17 mouse cellular contexts compared by ENCODE assay signal in the genomic region with DNA sequence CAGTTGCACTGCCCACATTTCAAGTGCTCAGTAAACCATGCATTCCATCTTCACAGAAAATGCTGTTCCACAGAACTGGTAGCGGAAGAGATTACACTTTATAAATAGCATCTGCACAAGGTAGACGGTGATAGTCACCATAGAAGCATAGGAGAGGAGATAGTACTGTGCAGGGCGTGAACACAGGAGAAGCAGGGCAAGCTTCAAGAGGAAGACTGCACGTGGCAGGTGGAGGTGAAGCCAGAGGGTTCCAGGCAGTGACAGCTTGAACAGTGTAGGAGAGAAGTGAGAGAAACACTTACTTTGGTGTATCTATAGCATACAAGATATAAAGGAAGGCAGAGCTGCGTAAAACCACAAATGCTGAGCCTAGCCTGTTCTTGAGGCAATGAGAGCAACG. TPM values are rescaled to one million over a fixed set of nuclear protein-coding genes. Genes with fewer than 3 reads are reported as not detected.
DNase-seq lines count a peak whose midpoint lies in the region; ATAC-seq lines count a peak whose summit lies in the region.
"Had no signal": no experiment of that assay in that cellular context is flagged by ENCODE, and none has a peak within 500 bp of the region (broad histone marks: within the 10 kb centered on the region; RNA-seq: fewer than 3 reads in every experiment).

No protein-coding gene starts in this region.

- H3K9ac ChIP-seq in heart, embryonic 15.5 days, result no peak overlapping the region
- H3K9ac ChIP-seq in liver, embryonic 12.5 days, result no peak overlapping the region
- no peak overlapping the region for H3K9ac ChIP-seq in liver, embryonic 11.5 days (ENCODE audit: low read depth, low read length)
- H3K9ac ChIP-seq: forebrain, embryonic 13.5 days; hindbrain, embryonic 12.5 days; intestine, embryonic 15.5 days had no signal

- no peak overlapping the region; the same call in 1 of the 2 replicates for H3K4me2 ChIP-seq in heart, embryonic 15.5 days
- H3K4me2 ChIP-seq in liver, embryonic 12.5 days, result peak overlapping the region; percentile 21
- H3K4me2 ChIP-seq in liver, embryonic 11.5 days, result no peak overlapping the region
- H3K4me2 ChIP-seq: forebrain, embryonic 13.5 days; hindbrain, embryonic 12.5 days; intestine, embryonic 15.5 days had no signal

- intact Hi-C loops in heart, postnatal 25 days (cut with DNase I), result loop anchor here (5.0 kb wide), 1 partner anchor 42 kb away; no protein-coding TSS in a partner anchor

- no peak for DNase-seq in heart, postnatal 25 days (ENCODE audit: low spot score)
- no peak for DNase-seq in liver, embryonic 11.5 days (ENCODE audit: low spot score)
- DNase-seq in c-Kit-positive CD71-positive TER-119-positive erythroid progenitor cells, embryonic 14.5 days (ENCODE audit: low spot score), result peak; percentile 29
- DNase-seq in naive thymus-derived CD4-positive, alpha-beta T cell, adult 2 months (ENCODE audit: low read depth), result peak; percentile 27
- DNase-seq in neural tube, embryonic 10.5 days (ENCODE audit: extremely low spot score, low spot score), result no peak
- DNase-seq in layer of hippocampus, postnatal 25 days (ENCODE audit: extremely low spot score in 1 of 2, low spot score in 1 of 2), result no peak
- DNase-seq: cerebellum, adult 11-12 months; gastrocnemius, postnatal 14 days; lung, postnatal 4 days had no signal

- H3K4me3 ChIP-seq in heart, embryonic 15.5 days, result no peak overlapping the region
- no peak overlapping the region for H3K4me3 ChIP-seq in liver, embryonic 12.5 days
- H3K4me3 ChIP-seq in liver, embryonic 11.5 days (ENCODE audit: low read depth, low read length), result no peak overlapping the region
- H3K4me3 ChIP-seq: forebrain, embryonic 13.5 days; hindbrain, embryonic 12.5 days; intestine, embryonic 15.5 days had no signal

- no peak for ATAC-seq in heart, embryonic 15.5 days (replicated peaks; ENCODE audit: insufficient number of reproducible peaks, insufficient read depth, low FRiP score, low read depth)
- peak; percentile 26 for ATAC-seq in liver, embryonic 12.5 days
- no peak; the same call in 1 of the 2 replicates for ATAC-seq in liver, embryonic 11.5 days (replicated peaks; ENCODE audit: low FRiP score)
- ATAC-seq: CD4-positive, CD25-positive, alpha-beta regulatory T cell, adult 4 months; forebrain, embryonic 13.5 days; intestine, embryonic 15.5 days; midbrain, embryonic 16.5 days had no signal

- H3K9me3 ChIP-seq in heart, embryonic 15.5 days (replicated peaks), result no peaks in the 10 kb centered on the region
- no peaks in the 10 kb centered on the region for H3K9me3 ChIP-seq in liver, embryonic 12.5 days (replicated peaks)
- no peaks in the 10 kb centered on the region for H3K9me3 ChIP-seq in liver, embryonic 11.5 days (ENCODE audit: control insufficient read depth, low read length)
- H3K9me3 ChIP-seq: forebrain, embryonic 13.5 days; hindbrain, embryonic 12.5 days; intestine, embryonic 15.5 days had no signal

- 29% methylated on average over 6 of the region's 6 CpGs for WGBS in heart, embryonic 15.5 days
- WGBS in liver, embryonic 12.5 days (ENCODE audit: insufficient replicate concordance), result 29% methylated on average over 6 of the region's 6 CpGs
- 41% methylated on average over 6 of the region's 6 CpGs for WGBS in liver, embryonic 11.5 days

- H3K36me3 ChIP-seq in heart, embryonic 15.5 days, result no peaks in the 10 kb centered on the region
- H3K36me3 ChIP-seq in liver, embryonic 12.5 days, result no peaks in the 10 kb centered on the region
- no peaks in the 10 kb centered on the region for H3K36me3 ChIP-seq in liver, embryonic 11.5 days (ENCODE audit: control insufficient read depth, insufficient read depth, low read length)
- H3K36me3 ChIP-seq: hindbrain, embryonic 12.5 days; intestine, embryonic 15.5 days had no signal

- H3K27ac ChIP-seq in heart, embryonic 15.5 days, result peak overlapping the region; percentile 49
- no peak overlapping the region for H3K27ac ChIP-seq in liver, embryonic 12.5 days
- no peak overlapping the region for H3K27ac ChIP-seq in liver, embryonic 11.5 days (ENCODE audit: low read depth, low read length)
- H3K27ac ChIP-seq: forebrain, embryonic 13.5 days; hindbrain, embryonic 12.5 days; intestine, embryonic 15.5 days; kidney, postnatal 0 days had no signal

- peaks cover 23% of the 10 kb centered on the region for H3K4me1 ChIP-seq in heart, embryonic 15.5 days (replicated peaks)
- peaks cover 38% of the 10 kb centered on the region for H3K4me1 ChIP-seq in liver, embryonic 12.5 days
- H3K4me1 ChIP-seq in liver, embryonic 11.5 days (replicated peaks; ENCODE audit: control insufficient read depth, insufficient read depth, low read length), result peaks cover 12% of the 10 kb centered on the region

- H3K27me3 ChIP-seq in heart, embryonic 15.5 days, result no peaks in the 10 kb centered on the region
- no peaks in the 10 kb centered on the region for H3K27me3 ChIP-seq in liver, embryonic 12.5 days (replicated peaks)
- no peaks in the 10 kb centered on the region for H3K27me3 ChIP-seq in liver, embryonic 11.5 days (replicated peaks; ENCODE audit: control insufficient read depth, insufficient read depth, low read length)
- H3K27me3 ChIP-seq: forebrain, embryonic 13.5 days; hindbrain, embryonic 12.5 days; intestine, embryonic 15.5 days had no signal

RNA-seq across cellular contexts. Expression of a gene that starts 3.0 kb away (rescaled TPM):
- 13.8 and 15.4 TPM in 2 replicates for polyA plus RNA-seq in heart, embryonic 15.5 days (2015; fragmentation: Nextera tagmentation; extraction: Ambion mirVana)
- total RNA-seq in heart, postnatal 25 days (2021), result 10 to 100 TPM; 41.7 to 46.6 TPM
- 11.4 and 11.8 TPM in 2 replicates for polyA plus RNA-seq in liver, embryonic 12.5 days (2016; fragmentation: Nextera tagmentation; extraction: Ambion mirVana)
- 19.9 and 23.0 TPM in 2 replicates for polyA plus RNA-seq in liver, embryonic 11.5 days (2014; fragmentation: Nextera tagmentation; extraction: Ambion mirVana)
- 10 to 100 TPM; 51.9 to 63.3 TPM for total RNA-seq in layer of hippocampus, postnatal 25 days (2021)

Comparison
In these comparisons a context has a peak if more than half of its experiments do, and no peak if none do; other contexts are left out.
1. DNase-seq: peak in c-Kit-positive CD71-positive TER-119-positive erythroid progenitor cells, embryonic 14.5 days (single experiment) and naive thymus-derived CD4-positive, alpha-beta T cell, adult 2 months (single experiment); none in heart, postnatal 25 days (single experiment), liver, embryonic 11.5 days (single experiment), neural tube, embryonic 10.5 days (single experiment) and layer of hippocampus, postnatal 25 days (0 of 2).